Mouse (Mus musculus) hindbrain, embryonic 16.5 days (tissue): ENCODE measurements around the gene Ndufaf8. TPM values are rescaled to one million over a fixed set of nuclear protein-coding genes. Genes with fewer than 3 reads are reported as not detected.

ENCODE experiments used
- microRNA-seq: library from miRNA; unstranded; fragments of <30 nt; microRNA quantifications from one replicate; pipeline ENCODE4, GENCODE M21; 2017
- polyA plus RNA-seq: library from polyadenylated mRNA; unstranded; fragments of >200 nt; fragmentation: Nextera tagmentation; extraction: Ambion mirVana; gene quantifications from 2 replicates; pipeline ENCODE4 v1.2.1, GENCODE M21; 2015

Gene Ndufaf8
- polyA plus RNA-seq, 1 experiment from 2014 or later: 62.7 TPM

Small RNA genes within 50 kb of the gene (microRNA-seq; reads per million reads assigned to microRNA genes)
- gene Gm25948: not detected

Other genes starting within 250 kb of the Ndufaf8 start
- gene Chmp6, start 185.5 kb upstream of the Ndufaf8 start, polyA plus RNA-seq: 112 and 114 TPM in 2 replicates
- gene Baiap2, start 156.2 kb upstream of the Ndufaf8 start, polyA plus RNA-seq: 22.8 and 23.9 TPM in 2 replicates
- 35.6 and 46.6 TPM in 2 replicates for gene Aatk, start 51.8 kb upstream of the Ndufaf8 start, polyA plus RNA-seq
- 24.2 and 27.3 TPM in 2 replicates for gene Cep131, start 12.1 kb upstream of the Ndufaf8 start, polyA plus RNA-seq
- gene Tepsin, start 197 bp upstream of the Ndufaf8 start, polyA plus RNA-seq: 20.5 and 22.9 TPM in 2 replicates
- gene Slc38a10, start 52.4 kb downstream of the Ndufaf8 start, polyA plus RNA-seq: 114 and 122 TPM in 2 replicates
- 7.8 and 9.7 TPM in 2 replicates for gene Bahcc1, start 134.0 kb downstream of the Ndufaf8 start, polyA plus RNA-seq
- 4,199 and 4,222 TPM in 2 replicates for gene Actg1, start 249.6 kb downstream of the Ndufaf8 start, polyA plus RNA-seq